Mouse (Mus musculus) heart, postnatal 0 days (tissue): ENCODE data around the gene Pcyt1a. TPM values are rescaled to one million over a fixed set of nuclear protein-coding genes. Genes with fewer than 3 reads are reported as not detected.
"Not testable (repeated sequence)": the region's sequence is repeated elsewhere in the genome, so short reads cannot be mapped to it uniquely, and the experiment has no call there.

Experiments used
- ATAC-seq: fragments of 200-750 bp; cut with Nextera tagmentation; 2 replicates; pipeline ENCODE4 v1.8.0; 2017; ENCODE audit warnings: low read depth, moderate number of reproducible peaks, moderate library complexity; ENCODE audit not compliant: insufficient read depth
- DNase-seq: peaks from one replicate; pipeline ENCODE4 v3.0.0-alpha.2; 2016; ENCODE audit warnings: low spot score
- H3K27ac ChIP-seq: fragments of 300-500 bp; sonication (generic); 2 replicates; pipeline ENCODE4 v1.5.1; 2014; ENCODE audit warnings: low read depth, mild to moderate bottlenecking
- H3K27me3 ChIP-seq: fragments of 300-500 bp; sonication (generic); 2 replicates; pipeline ENCODE4 v1.6.1; 2014; ENCODE audit warnings: low read length, mixed read lengths; ENCODE audit not compliant: control insufficient read depth, insufficient read depth
- H3K36me3 ChIP-seq: fragments of 300-500 bp; sonication (generic); replicated peaks from 2 replicates; pipeline ENCODE4 v1.6.1; 2014; ENCODE audit warnings: low read length, mixed read lengths; ENCODE audit not compliant: control insufficient read depth, insufficient read depth
- H3K4me1 ChIP-seq: fragments of 300-500 bp; sonication (generic); 2 replicates; pipeline ENCODE4 v1.6.1; 2014; ENCODE audit warnings: antibody characterized with exemption; ENCODE audit not compliant: control insufficient read depth, insufficient read depth
- H3K4me2 ChIP-seq: fragments of 300-500 bp; sonication (generic); 2 replicates; pipeline ENCODE4 v1.6.1; 2014; ENCODE audit warnings: low read depth, mild to moderate bottlenecking, low read length, moderate library complexity
- H3K4me3 ChIP-seq: fragments of 300-500 bp; sonication (generic); 2 replicates; pipeline ENCODE4 v1.5.1; 2014; ENCODE audit warnings: low read depth, low read length
- H3K9ac ChIP-seq: fragments of 300-500 bp; sonication (generic); replicated peaks from 2 replicates; pipeline ENCODE4 v1.6.1; 2014; ENCODE audit warnings: low read depth, low read length, mixed read lengths
- H3K9me3 ChIP-seq: fragments of 300-500 bp; sonication (generic); replicated peaks from 2 replicates; pipeline ENCODE4 v1.6.1; 2016; ENCODE audit warnings: low read length; ENCODE audit not compliant: control insufficient read depth
- CTCF ChIP-seq: IDR thresholded peaks from 2 replicates; pipeline ENCODE4 v1.5.1; 2016; ENCODE audit warnings: antibody characterized with exemption, control low read depth, low read depth
- EP300 ChIP-seq: IDR thresholded peaks from 2 replicates; pipeline ENCODE4 v1.6.1; 2016; ENCODE audit warnings: antibody characterized with exemption, low read depth
- WGBS: fragments of 180-500 bp; shearing (Covaris S2); extraction: QIAGEN DNeasy Blood & Tissue Kit; methylation state at CpG from one replicate; pipeline ENCODE4 v1.1.7; 2014; 5-methylcytosine and 5-hydroxymethylcytosine counted together
- polyA plus RNA-seq: library from polyadenylated mRNA; unstranded; fragments of >200 nt; fragmentation: Nextera tagmentation; extraction: Ambion mirVana; gene quantifications from 2 replicates; pipeline ENCODE4 v1.2.1, GENCODE M21; 2015
- total RNA-seq: library from RNA; depleted of rRNA; stranded (reverse); fragments of >200 nt; gene quantifications from 2 replicates; pipeline ENCODE4 v1.2.3, GENCODE M21; 2014; ENCODE audit warnings: low replicate concordance

Pcyt1a gene
- total and polyA plus RNA-seq, 2 experiments from 2014 or later = 45.4 to 50.3 TPM

GRCm38 (mm10) chr16:32434066-32434465 lies 3.3 kb downstream of the Pcyt1a start:
- Histone ChIP-seq H3K27me3 (no peaks in the 10 kb centered on the region), H3K9ac (no peak overlapping the region; the same call in 1 of the 2 replicates), H3K9me3 (no peaks in the 10 kb centered on the region), H3K4me1 (peaks cover 13% of the 10 kb centered on the region), H3K4me3 (no peak overlapping the region), H3K27ac (peak overlapping the region; percentile 26; the same call in 1 of the 2 replicates), H3K36me3 (0 out of 2 replicates have a peak, but pooled peaks cover 4% of the 10 kb centered on the region), H3K4me2 (peak overlapping the region; percentile 29; the same call in 1 of the 2 replicates)
- 21% methylated on average over 6 of the region's 6 CpGs for WGBS
- DNase-seq (peak; percentile 62), ATAC-seq (no peak)
- TF ChIP-seq EP300 = no peak
- no peak for TF ChIP-seq CTCF

- DNase-seq (no peak), ATAC-seq (no peak)
- Histone ChIP-seq H3K9ac (no peak overlapping the region), H3K36me3 (0 out of 2 replicates have a peak, but pooled peaks cover 4% of the 10 kb centered on the region), H3K4me1 (peaks cover 13% of the 10 kb centered on the region), H3K4me2 (no peak overlapping the region), H3K4me3 (no peak overlapping the region), H3K27ac (peak overlapping the region; percentile 46; the same call in 1 of the 2 replicates), H3K9me3 (no peaks in the 10 kb centered on the region), H3K27me3 (no peaks in the 10 kb centered on the region)
- TF ChIP-seq CTCF (no peak), EP300 (no peak)
Observed at GRCm38 (mm10) chr16:32434691-32435090, 4.0 kb downstream of the Pcyt1a start.

GRCm38 (mm10) chr16:32436657-32437056 lies 5.9 kb downstream of the Pcyt1a start:
- H3K4me2 ChIP-seq = no peak overlapping the region
- no peaks in the 10 kb centered on the region for H3K27me3 ChIP-seq
- ATAC-seq = no peak
- H3K9ac ChIP-seq = no peak overlapping the region
- 0 out of 2 replicates have a peak, but pooled peaks cover 4% of the 10 kb centered on the region for H3K36me3 ChIP-seq
- no peaks in the 10 kb centered on the region for H3K9me3 ChIP-seq
- no peak for DNase-seq
- H3K27ac ChIP-seq = no peak overlapping the region
- WGBS = 37% methylated on average over 1 of the region's 1 CpGs
- H3K4me3 ChIP-seq = no peak overlapping the region
- no peak for TF ChIP-seq CTCF
- no peak for TF ChIP-seq EP300
- H3K4me1 ChIP-seq = peaks cover 10% of the 10 kb centered on the region

- H3K4me1 ChIP-seq = peaks cover 4% of the 10 kb centered on the region; the same call in 1 of the 2 replicates
- H3K27ac ChIP-seq = no peak overlapping the region
- H3K36me3 ChIP-seq = 0 out of 2 replicates have a peak, but pooled peaks cover 4% of the 10 kb centered on the region
- WGBS = 93% methylated on average over 1 of the region's 1 CpGs
- H3K9ac ChIP-seq = no peak overlapping the region
- no peak overlapping the region for H3K4me2 ChIP-seq
- ATAC-seq = no peak
- no peaks in the 10 kb centered on the region for H3K9me3 ChIP-seq
- DNase-seq = no peak
- TF ChIP-seq CTCF (no peak), EP300 (no peak)
- H3K27me3 ChIP-seq = no peaks in the 10 kb centered on the region
- no peak overlapping the region for H3K4me3 ChIP-seq
Observed at GRCm38 (mm10) chr16:32437266-32437665, 6.5 kb downstream of the Pcyt1a start.

GRCm38 (mm10) chr16:32441432-32441831 lies 10.7 kb downstream of the Pcyt1a start:
- H3K27me3 ChIP-seq = no peaks in the 10 kb centered on the region

DNA sequence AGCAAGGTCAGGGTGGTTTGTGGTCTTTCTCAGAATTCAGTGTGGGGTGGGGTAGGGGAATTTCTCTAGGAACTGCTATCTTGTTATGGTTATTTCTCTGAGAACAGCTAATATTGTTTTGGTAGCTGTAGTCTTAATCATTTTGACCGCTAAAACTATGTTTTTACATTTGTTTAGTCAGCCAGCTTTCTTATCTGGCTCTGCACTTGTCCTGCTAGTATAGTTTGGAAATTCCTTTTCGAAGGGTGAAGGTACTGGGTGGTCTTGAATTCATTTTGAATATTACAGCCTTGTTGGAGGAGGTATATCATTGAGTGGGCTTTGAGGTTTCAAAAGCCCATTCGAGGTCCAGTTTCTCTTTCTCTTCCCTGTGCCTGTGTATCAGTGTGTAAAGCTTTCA lies 13.9 kb downstream of the Pcyt1a start:
- H3K9ac ChIP-seq, H3K36me3 ChIP-seq, H3K4me1 ChIP-seq, H3K4me3 ChIP-seq, H3K4me2 ChIP-seq, ATAC-seq, DNase-seq, H3K9me3 ChIP-seq, H3K27ac ChIP-seq, H3K27me3 ChIP-seq: not testable (repeated sequence)
- WGBS = 76% methylated on average over 3 of the region's 3 CpGs

More at GRCm38 (mm10) chr16:32441432-32441831, 10.7 kb downstream of the Pcyt1a start:
- TF ChIP-seq EP300 = no peak
- TF ChIP-seq CTCF = no peak
- Histone ChIP-seq H3K4me2 (no peak overlapping the region), H3K4me1 (no peaks in the 10 kb centered on the region), H3K27ac (peak overlapping the region; percentile 14; the same call in 1 of the 2 replicates), H3K9ac (no peak overlapping the region), H3K9me3 (no peaks in the 10 kb centered on the region), H3K36me3 (0 out of 2 replicates have a peak, but pooled peaks cover 4% of the 10 kb centered on the region), H3K4me3 (no peak overlapping the region)
- WGBS = 83% methylated on average over 3 of the region's 3 CpGs
- ATAC-seq (peak; percentile 8; the same call in 1 of the 2 replicates), DNase-seq (no peak)
